Mouse (Mus musculus) CH12.LX (cell line): Measurements from ENCODE around the gene Immt. TPM values are rescaled to one million over a fixed set of nuclear protein-coding genes. Genes with fewer than 3 reads are reported as not detected.

Source experiments
- DNase-seq: peaks from one replicate; pipeline ENCODE4 v3.0.0-alpha.2; 2013; ENCODE audit errors: extremely low read depth
- H3K27ac ChIP-seq: 2 replicates; pipeline ENCODE4 v1.5.1; 2012; ENCODE audit warnings: low read depth, mild to moderate bottlenecking, control low read depth, moderate library complexity; ENCODE audit not compliant: insufficient read depth
- H3K27me3 ChIP-seq: replicated peaks from 2 replicates; pipeline ENCODE3; 2012; ENCODE audit warnings: inconsistent platforms
- H3K36me3 ChIP-seq, 2 experiments: replicated peaks in 1 of 2; 2 replicates each; pipeline versions ENCODE3 to v1.6.1; 2012; ENCODE audit warnings: inconsistent platforms in 1 of 2, low read length in 1 of 2, mild to moderate bottlenecking in 1 of 2, mixed read lengths in 1 of 2, moderate library complexity in 1 of 2; ENCODE audit not compliant: control insufficient read depth in 1 of 2, insufficient read depth in 1 of 2
- H3K4me1 ChIP-seq, 2 experiments: 2 replicates each; pipeline ENCODE4 v1.6.1; 2012; ENCODE audit warnings: inconsistent platforms in 1 of 2, moderate library complexity in 1 of 2; ENCODE audit not compliant: insufficient read depth in 2 of 2, control insufficient read depth in 1 of 2
- H3K4me2 ChIP-seq: 2 replicates; pipeline ENCODE4 v1.6.1; 2012; ENCODE audit warnings: low read depth, mild to moderate bottlenecking, control low read depth; ENCODE audit not compliant: poor library complexity, insufficient read depth, severe bottlenecking
- H3K4me3 ChIP-seq, 3 experiments: fragments of 150-350 bp in 1 of 3; sonication (generic) in 1 of 3; replicated peaks in 1 of 3; 2 replicates each; pipeline versions ENCODE3 to v1.5.1; 2011 to 2012; ENCODE audit warnings: low read depth in 2 of 3, low read length in 2 of 3, mild to moderate bottlenecking in 2 of 3, moderate library complexity in 2 of 3, control low read depth in 1 of 3, improper control_type of control experiment in 1 of 3, inconsistent platforms in 1 of 3, mixed read lengths in 1 of 3; ENCODE audit not compliant: poor library complexity in 1 of 3
- H3K79me2 ChIP-seq: replicated peaks from 2 replicates; pipeline ENCODE4 v1.6.1; 2012; ENCODE audit warnings: mild to moderate bottlenecking, moderate library complexity; ENCODE audit not compliant: control insufficient read depth, poor library complexity, insufficient read depth, severe bottlenecking; ENCODE audit errors: extremely low read depth
- H3K9ac ChIP-seq: 2 replicates; pipeline ENCODE4 v1.6.1; 2012; ENCODE audit warnings: low read depth, mild to moderate bottlenecking, control low read depth, moderate library complexity; ENCODE audit not compliant: insufficient read depth
- H3K9me3 ChIP-seq: replicated peaks from 2 replicates; pipeline ENCODE3; 2012; ENCODE audit warnings: low read length, inconsistent platforms, mixed read lengths
- BHLHE40 ChIP-seq: IDR thresholded peaks from 2 replicates; pipeline ENCODE4 v1.6.1; 2011; ENCODE audit warnings: mild to moderate bottlenecking, low read depth, low read length, improper control_type of control experiment
- CHD2 ChIP-seq: IDR thresholded peaks from 2 replicates; pipeline ENCODE4 v1.6.1; 2011; ENCODE audit warnings: low read length, improper control_type of control experiment
- ELF1 ChIP-seq: IDR thresholded peaks from 2 replicates; pipeline ENCODE4 v1.6.1; 2014; ENCODE audit warnings: low read depth, mild to moderate bottlenecking, inconsistent platforms, low read length, improper control_type of control experiment
- EP300 ChIP-seq: IDR thresholded peaks from 2 replicates; pipeline ENCODE4 v1.6.1; 2011; ENCODE audit warnings: low read length, improper control_type of control experiment
- ETS1 ChIP-seq: conservative IDR thresholded peaks from 2 replicates; pipeline ENCODE4 v1.6.1; 2012; ENCODE audit warnings: low read depth, mild to moderate bottlenecking, inconsistent platforms, low read length, improper control_type of control experiment, moderate library complexity
- IRF4 ChIP-seq: IDR thresholded peaks from 2 replicates; pipeline ENCODE4 v1.6.1; 2014; ENCODE audit warnings: low read depth, mild to moderate bottlenecking, inconsistent platforms, low read length, improper control_type of control experiment
- MAX ChIP-seq: IDR thresholded peaks from 2 replicates; pipeline ENCODE4 v1.6.1; 2011; ENCODE audit warnings: low read length, improper control_type of control experiment
- MAZ ChIP-seq: IDR thresholded peaks from 2 replicates; pipeline ENCODE4 v1.6.1; 2012; ENCODE audit warnings: low read depth, mild to moderate bottlenecking, inconsistent platforms, low read length, improper control_type of control experiment, moderate library complexity
- MXI1 ChIP-seq: IDR thresholded peaks from 2 replicates; pipeline ENCODE4 v1.6.1; 2011; ENCODE audit warnings: mild to moderate bottlenecking, low read depth, low read length, improper control_type of control experiment
- MYC ChIP-seq: IDR thresholded peaks from 2 replicates; pipeline ENCODE4 v1.6.1; 2011; ENCODE audit warnings: low read depth, mild to moderate bottlenecking, improper control_type of control experiment, low read length
- NELFE ChIP-seq: IDR thresholded peaks from 2 replicates; pipeline ENCODE4 v1.6.1; 2011; ENCODE audit warnings: low read depth, low read length, improper control_type of control experiment
- NRF1 ChIP-seq: IDR thresholded peaks from 2 replicates; pipeline ENCODE4 v1.6.1; 2014; ENCODE audit warnings: low read depth, mild to moderate bottlenecking, inconsistent platforms, low read length, improper control_type of control experiment, moderate library complexity
- PAX5 ChIP-seq: IDR thresholded peaks from 2 replicates; pipeline ENCODE4 v1.6.1; 2012; ENCODE audit warnings: low read length, inconsistent platforms, mixed read lengths
- RAD21 ChIP-seq: IDR thresholded peaks from 2 replicates; pipeline ENCODE4 v1.6.1; 2011; ENCODE audit warnings: low read depth, mild to moderate bottlenecking, low read length, improper control_type of control experiment, moderate library complexity
- RCOR1 ChIP-seq: conservative IDR thresholded peaks from 2 replicates; pipeline ENCODE4 v1.6.1; 2012; ENCODE audit warnings: low read depth, mild to moderate bottlenecking, inconsistent platforms, low read length, improper control_type of control experiment
- SMC3 ChIP-seq: IDR thresholded peaks from 2 replicates; pipeline ENCODE4 v1.6.1; 2011; ENCODE audit warnings: low read depth, low read length, improper control_type of control experiment
- TBP ChIP-seq: conservative IDR thresholded peaks from 2 replicates; pipeline ENCODE4 v1.6.1; 2011; ENCODE audit warnings: low read depth, low read length, improper control_type of control experiment
- TCF12 ChIP-seq: IDR thresholded peaks from 2 replicates; pipeline ENCODE4 v1.6.1; 2014; ENCODE audit warnings: low read depth, mild to moderate bottlenecking, inconsistent platforms, low read length, improper control_type of control experiment
- USF1 ChIP-seq: IDR thresholded peaks from 2 replicates; pipeline ENCODE4 v1.6.1; 2014; ENCODE audit warnings: low read depth, mild to moderate bottlenecking, inconsistent platforms, low read length, improper control_type of control experiment
- ZMIZ1 ChIP-seq: IDR thresholded peaks from 2 replicates; pipeline ENCODE4 v1.6.1; 2012; ENCODE audit warnings: low read depth, mild to moderate bottlenecking, inconsistent platforms, low read length, improper control_type of control experiment
- dilution Hi-C: fragments of 300-500 bp; cut with MboI; formaldehyde crosslinking; loops from 2 replicates; pipeline ENCODE4 v1.14.3; 2020; ENCODE audit warnings: low sequenced_read_pairs; ENCODE audit not compliant: extremely low pct_unique_long_range_greater_than_20kb, extremely low pct_ligation_motif_present
- in situ Hi-C: fragments of 300-500 bp; cut with MboI; formaldehyde crosslinking; loops from 3 replicates; pipeline ENCODE4 v1.14.3; 2019; ENCODE audit warnings: low sequenced_read_pairs, low pct_ligation_motif_present, low pct_unique_long_range_greater_than_20kb, mixed read lengths
- polyA plus RNA-seq: library from polyadenylated mRNA; unstranded; fragments of >175 nt; gene quantifications from 2 replicates; pipeline ENCODE4 v1.2.1, GENCODE M21; 2012; ENCODE audit warnings: low read depth; ENCODE audit not compliant: insufficient read length
- total RNA-seq, 2 experiments: library from RNA; depleted of rRNA; stranded (reverse); fragments of 300-350 nt in 1 of 2; fragments of >200 nt in 1 of 2; gene quantifications; 2 replicates each; pipeline ENCODE4 v1.2.3; 2012 to 2014

Immt gene
- total and polyA plus RNA-seq, 3 experiments = 97.5 to 161 (median 156) TPM

GRCm38 (mm10) chr6:71812820-71813219 lies 18.3 kb upstream of the Immt start:
- no peaks in the 10 kb centered on the region for H3K4me1 ChIP-seq
- H3K9me3 ChIP-seq = no peaks in the 10 kb centered on the region
- no peak overlapping the region for H3K9ac ChIP-seq
- DNase-seq = no peak
- no peak for TF ChIP-seq SMC3
- TF ChIP-seq USF1 = no peak
- no peak for TF ChIP-seq PAX5
- TF ChIP-seq ELF1 = no peak
- no peak for TF ChIP-seq NELFE
- dilution Hi-C loops (no loop called here), in situ Hi-C loops (loop anchor here (25.0 kb wide), 3 partner anchors 176 to 526 kb away; partner anchors contain the start of genes Kdm3a and Rmnd5a)
- H3K27ac ChIP-seq = no peak overlapping the region
- H3K4me3 ChIP-seq = no peak overlapping the region
- no peaks in the 10 kb centered on the region for H3K27me3 ChIP-seq
- no peaks in the 10 kb centered on the region for H3K79me2 ChIP-seq
- H3K4me2 ChIP-seq = no peak overlapping the region
- peaks cover 47 to 88% of the 10 kb centered on the region in 2 experiments for H3K36me3 ChIP-seq

- TF ChIP-seq MYC (peak; percentile 86), RCOR1 (no peak), CHD2 (no peak), MAX (peak; percentile 72), IRF4 (peak; percentile 29; the same call in 1 of the 2 replicates), MXI1 (peak; percentile 70; the same call in 1 of the 2 replicates), NRF1 (no peak), ETS1 (peak; percentile 74), ZMIZ1 (no peak), TBP (no peak), RAD21 (no peak), BHLHE40 (peak; percentile 93), TCF12 (peak; percentile 53; the same call in 1 of the 2 replicates), MAZ (no peak), EP300 (peak; percentile 30; the same call in 1 of the 2 replicates)
- Histone ChIP-seq H3K9ac (peak overlapping the region; percentile 49; the same call in 1 of the 2 replicates), H3K4me2 (peak overlapping the region; percentile 79), H3K36me3 (peaks cover 34 to 48% of the 10 kb centered on the region in 2 experiments), H3K79me2 (peaks cover 43% of the 10 kb centered on the region), H3K27me3 (no peaks in the 10 kb centered on the region), H3K4me3 (peak overlapping the region; percentile 26 to 38 (median 27)), H3K27ac (peak overlapping the region; percentile 36), H3K4me1 (peaks cover 8 to 34% of the 10 kb centered on the region in 2 experiments; a peak in 3 of 4 replicates), H3K9me3 (no peaks in the 10 kb centered on the region)
- dilution Hi-C loops = no loop called here
- in situ Hi-C loops = loop anchor here (25.0 kb wide), 3 partner anchors 183 to 533 kb away; partner anchors contain the start of genes Kdm3a and Rmnd5a
- DNase-seq = no peak
These were observed 11.3 kb upstream of the Immt start for GRCm38 (mm10) chr6:71819764-71820292.
